Mouse (Mus musculus): ENCODE data around the gene Drd3. TPM values are rescaled to one million over a fixed set of nuclear protein-coding genes. Genes with fewer than 3 reads are reported as not detected.

Gene Drd3
- polyA plus RNA-seq, 1 experiment from 2014 or later: 0.27 TPM

DNA sequence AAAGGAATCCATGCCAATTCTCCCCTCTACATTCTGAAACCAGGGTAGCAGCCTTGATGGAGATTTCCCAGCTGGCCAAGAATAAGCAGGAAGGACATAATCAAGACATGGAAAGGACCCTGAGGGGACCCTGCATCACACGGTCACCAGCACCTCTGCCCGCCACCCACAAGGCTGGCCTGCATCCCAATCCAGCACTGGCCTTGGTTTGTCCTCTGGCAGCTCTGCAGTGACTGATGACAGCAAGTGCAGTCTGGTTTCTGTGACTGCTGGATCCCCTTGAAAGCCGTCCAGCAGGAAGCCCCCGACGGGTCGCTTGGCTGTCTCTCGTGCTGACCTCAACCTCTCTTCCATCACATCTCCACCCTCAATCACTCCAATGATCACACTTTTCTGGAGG is 117.6 kb downstream of the Drd3 start:
- no peak for ATAC-seq (ENCODE audit: low FRiP score)
- 92% methylated on average over 7 of the region's 7 CpGs for WGBS
- Histone ChIP-seq H3K36me3 (replicated peaks) (peaks cover 64% of the 10 kb centered on the region), H3K9me3 (no peaks in the 10 kb centered on the region), H3K27ac (no peak overlapping the region), H3K9ac (no peak overlapping the region), H3K4me2 (no peak overlapping the region), H3K4me3 (replicated peaks) (no peak overlapping the region), H3K27me3 (no peaks in the 10 kb centered on the region), H3K4me1 (no peaks in the 10 kb centered on the region)

Small RNAs within 50 kb of the gene (microRNA-seq; reads per million reads assigned to microRNA genes)
- not detected for gene Gm25996

Other genes with a start within 250 kb of the Drd3 start
- gene Tigit, start 89.9 kb upstream of the Drd3 start, polyA plus RNA-seq (2016; fragmentation: Nextera tagmentation; extraction: Ambion mirVana): not detected in 2 replicates
- 17.3 and 17.6 TPM in 2 replicates for gene Ccdc191, start 135.8 kb downstream of the Drd3 start, polyA plus RNA-seq (2016; fragmentation: Nextera tagmentation; extraction: Ambion mirVana)
- 34.7 and 35.6 TPM in 2 replicates for gene Qtrt2, start 172.8 kb downstream of the Drd3 start, polyA plus RNA-seq (2016; fragmentation: Nextera tagmentation; extraction: Ambion mirVana)
- gene Zdhhc23, start 225.8 kb downstream of the Drd3 start, polyA plus RNA-seq (2016; fragmentation: Nextera tagmentation; extraction: Ambion mirVana): 0.62 and 0.66 TPM in 2 replicates

All from forebrain, embryonic 12.5 days (tissue).